Mouse (Mus musculus) limb, embryonic 14.5 days (tissue): ENCODE results near the gene Xntrpc. TPM values are rescaled to one million over a fixed set of nuclear protein-coding genes. Genes with fewer than 3 reads are reported as not detected.
A peak's percentile ranks its signal among the peaks of the same experiment; 100 is the strongest.

ENCODE experiments used
- ATAC-seq: fragments of 200-750 bp; cut with Nextera tagmentation; 2 replicates; pipeline ENCODE4 v1.8.0; 2017; ENCODE audit warnings: low read depth, moderate number of reproducible peaks, moderate TSS enrichment; ENCODE audit not compliant: low FRiP score
- DNase-seq: peaks from one replicate; pipeline ENCODE4 v3.0.0-alpha.2; 2015; ENCODE audit warnings: low spot score
- H3K27ac ChIP-seq: fragments of 300-500 bp; sonication (generic); replicated peaks from 2 replicates; pipeline ENCODE4 v1.5.1; 2014; ENCODE audit warnings: low read depth, mild to moderate bottlenecking, low read length, moderate library complexity, mixed read lengths
- H3K27me3 ChIP-seq: fragments of 300-500 bp; sonication (generic); 2 replicates; pipeline ENCODE4 v1.6.1; 2014; ENCODE audit warnings: low read length, mixed read lengths; ENCODE audit not compliant: control insufficient read depth, insufficient read depth
- H3K36me3 ChIP-seq: fragments of 300-500 bp; sonication (generic); 2 replicates; pipeline ENCODE4 v1.6.1; 2014; ENCODE audit warnings: mild to moderate bottlenecking, low read length, moderate library complexity, mixed read lengths; ENCODE audit not compliant: control insufficient read depth, insufficient read depth
- H3K4me1 ChIP-seq: fragments of 300-500 bp; sonication (generic); 2 replicates; pipeline ENCODE4 v1.6.1; 2014; ENCODE audit warnings: antibody characterized with exemption, low read length, mixed read lengths; ENCODE audit not compliant: control insufficient read depth, insufficient read depth
- H3K4me2 ChIP-seq: fragments of 300-500 bp; sonication (generic); replicated peaks from 2 replicates; pipeline ENCODE4 v1.6.1; 2014; ENCODE audit warnings: low read depth, mild to moderate bottlenecking, low read length, moderate library complexity; ENCODE audit not compliant: severe bottlenecking
- H3K4me3 ChIP-seq: fragments of 300-500 bp; sonication (generic); replicated peaks from 2 replicates; pipeline ENCODE4 v1.5.1; 2014; ENCODE audit warnings: low read length
- H3K9ac ChIP-seq: fragments of 300-500 bp; sonication (generic); 2 replicates; pipeline ENCODE4 v1.6.1; 2014; ENCODE audit warnings: mild to moderate bottlenecking, low read depth, low read length, moderate library complexity; ENCODE audit not compliant: severe bottlenecking
- H3K9me3 ChIP-seq: fragments of 300-500 bp; sonication (generic); 2 replicates; pipeline ENCODE4 v1.6.1; 2016; ENCODE audit warnings: low read length; ENCODE audit not compliant: control insufficient read depth
- POLR2A ChIP-seq: fragments of 200-500 bp; IDR thresholded peaks from 2 replicates; pipeline ENCODE4 v1.8.0; 2012; ENCODE audit warnings: inconsistent platforms, mild to moderate bottlenecking, moderate library complexity, borderline replicate concordance; ENCODE audit not compliant: insufficient read depth, insufficient read length; ENCODE audit errors: extremely low read depth
- WGBS: fragments of 180-500 bp; shearing (Covaris S2); extraction: QIAGEN DNeasy Blood & Tissue Kit; methylation state at CpG from one replicate; pipeline ENCODE4 v1.1.7; 2014; 5-methylcytosine and 5-hydroxymethylcytosine counted together
- polyA plus RNA-seq, 2 experiments: library from polyadenylated mRNA; depleted of rRNA in 1 of 2; stranded (reverse) in 1 of 2; unstranded in 1 of 2; fragments of >200 nt; fragmentation: Nextera tagmentation in 1 of 2; extraction: Ambion mirVana in 1 of 2; gene quantifications; 2 replicates each; pipeline versions ENCODE4 v1.2.1 to v1.2.3; 2012 to 2014

The Xntrpc gene
- polyA plus RNA-seq, 2 experiments: 1.2 to 9.5 TPM

DNA sequence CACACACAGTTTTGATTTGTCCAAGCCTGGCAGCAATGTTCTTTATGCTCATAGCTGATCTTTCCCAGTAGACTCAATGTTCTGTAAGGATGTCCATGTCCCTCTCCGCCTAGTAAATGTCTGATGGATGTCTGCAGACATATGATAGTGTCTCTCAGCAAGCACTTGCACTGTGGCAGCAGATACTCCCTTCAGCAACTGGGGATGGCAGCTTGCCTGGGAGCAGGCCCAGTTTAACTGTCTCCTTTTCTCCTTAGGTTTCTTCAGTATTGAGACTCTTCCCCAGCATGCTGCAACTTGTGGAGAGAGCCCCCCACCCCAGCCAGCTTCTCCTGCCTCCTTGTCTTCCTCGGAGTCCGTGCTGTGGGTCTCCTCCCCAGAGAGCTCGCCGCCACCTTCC, 16.3 kb downstream of the Xntrpc start:
- Histone ChIP-seq H3K4me3 (no peak overlapping the region), H3K27ac (no peak overlapping the region), H3K27me3 (no peaks in the 10 kb centered on the region), H3K4me2 (no peak overlapping the region), H3K9ac (no peak overlapping the region), H3K4me1 (no peaks in the 10 kb centered on the region), H3K9me3 (no peaks in the 10 kb centered on the region), H3K36me3 (peaks cover 80% of the 10 kb centered on the region)
- no peak for ATAC-seq
- WGBS: 95% methylated on average over 5 of the region's 5 CpGs
- TF ChIP-seq POLR2A: no peak
- DNase-seq: no peak

DNA sequence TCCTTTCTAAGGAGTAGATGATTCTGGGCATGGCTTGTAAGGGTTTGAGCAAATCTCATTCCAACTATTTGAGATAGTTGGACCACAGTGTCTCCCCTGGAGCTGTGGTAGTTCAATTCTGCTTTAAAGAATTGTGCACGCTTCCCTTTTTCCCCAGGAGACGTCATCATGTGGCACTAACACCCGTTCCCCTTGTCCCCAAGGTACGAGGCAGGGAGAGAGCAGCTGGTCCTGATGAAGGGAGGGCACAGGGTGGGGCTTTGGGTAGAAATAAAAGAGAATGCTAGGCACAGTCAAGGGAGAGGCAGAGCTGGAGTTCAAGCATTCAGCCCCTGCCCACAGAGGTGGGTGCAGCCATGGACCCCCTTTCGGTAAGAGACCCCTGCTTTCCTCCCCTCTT, 17.3 kb downstream of the Xntrpc start, which contains the start of gene Trpc2:
Gene Trpc2 (plus strand): TSS at position 301 of the 400 bp plus-strand sequence.
- H3K9me3 ChIP-seq: no peaks in the 10 kb centered on the region
- H3K9ac ChIP-seq: no peak within 1 kb of the TSS
- WGBS: 80% methylated on average over 5 of the region's 5 CpGs
- no peaks in the 10 kb centered on the region for H3K4me1 ChIP-seq
- no peak for TF ChIP-seq POLR2A
- no peaks in the 10 kb centered on the region for H3K27me3 ChIP-seq
- no peak within 1 kb of the TSS for H3K4me3 ChIP-seq
- DNase-seq: no peak
- no peak for ATAC-seq
- H3K27ac ChIP-seq: no peak within 1 kb of the TSS
- H3K4me2 ChIP-seq: no peak within 1 kb of the TSS
- peaks cover 70% of the 10 kb centered on the region for H3K36me3 ChIP-seq

DNA sequence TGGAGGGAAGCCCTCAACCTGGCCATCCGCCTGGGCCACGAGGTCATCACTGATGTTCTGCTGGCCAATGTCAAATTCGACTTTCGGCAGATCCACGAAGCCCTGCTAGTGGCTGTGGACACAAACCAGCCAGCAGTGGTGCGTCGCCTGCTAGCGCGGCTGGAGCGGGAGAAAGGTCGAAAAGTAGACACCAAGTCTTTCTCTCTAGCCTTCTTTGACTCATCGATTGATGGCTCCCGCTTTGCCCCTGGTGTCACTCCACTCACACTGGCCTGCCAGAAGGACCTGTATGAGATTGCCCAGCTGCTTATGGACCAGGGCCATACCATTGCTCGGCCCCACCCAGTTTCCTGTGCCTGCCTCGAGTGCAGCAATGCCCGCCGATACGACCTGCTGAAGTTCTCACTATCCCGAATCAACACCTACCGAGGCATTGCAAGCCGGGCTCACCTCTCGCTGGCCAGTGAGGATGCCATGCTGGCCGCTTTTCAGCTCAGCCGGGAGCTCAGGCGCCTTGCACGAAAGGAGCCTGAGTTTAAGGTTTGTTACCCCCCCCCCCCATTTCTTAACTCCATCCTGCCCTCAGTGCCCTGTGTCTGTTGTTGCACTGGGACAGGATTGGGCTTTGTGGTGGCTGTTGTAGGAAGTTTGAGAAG, 18.7 kb downstream of the Xntrpc start:
- Histone ChIP-seq H3K4me3 (no peak overlapping the region), H3K27ac (no peak overlapping the region), H3K4me1 (no peaks in the 10 kb centered on the region), H3K27me3 (no peaks in the 10 kb centered on the region), H3K9ac (no peak overlapping the region), H3K4me2 (no peak overlapping the region), H3K36me3 (peaks cover 62% of the 10 kb centered on the region), H3K9me3 (no peaks in the 10 kb centered on the region)
- TF ChIP-seq POLR2A: no peak
- ATAC-seq (no peak), DNase-seq (no peak)
- 88% methylated on average over 26 of the region's 26 CpGs for WGBS

DNA sequence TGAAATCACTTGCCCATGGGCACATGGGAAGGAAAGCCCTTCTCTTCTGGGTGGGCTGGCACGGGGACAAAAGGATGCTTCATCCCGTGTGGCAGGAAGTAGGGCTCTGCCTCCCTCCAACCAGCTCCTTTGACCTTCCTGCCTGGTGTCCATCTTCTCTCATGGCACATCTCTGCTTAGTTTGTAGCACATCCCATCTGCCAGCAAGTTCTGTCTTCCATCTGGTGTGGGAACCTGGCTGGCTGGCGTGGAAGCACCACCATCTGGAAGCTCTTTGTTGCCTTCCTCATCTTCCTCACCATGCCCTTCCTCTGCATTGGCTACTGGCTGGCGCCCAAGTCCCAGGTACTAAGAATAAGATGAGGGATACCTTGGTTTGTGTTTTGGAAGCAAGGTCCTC, 21.8 kb downstream of the Xntrpc start:
- Histone ChIP-seq H3K4me1 (no peaks in the 10 kb centered on the region), H3K9me3 (no peaks in the 10 kb centered on the region), H3K4me2 (no peak overlapping the region), H3K36me3 (peaks cover 36% of the 10 kb centered on the region), H3K27me3 (no peaks in the 10 kb centered on the region), H3K9ac (no peak overlapping the region), H3K27ac (no peak overlapping the region), H3K4me3 (no peak overlapping the region)
- no peak for ATAC-seq
- TF ChIP-seq POLR2A: no peak
- WGBS: 80% methylated on average over 4 of the region's 4 CpGs
- no peak for DNase-seq

DNA sequence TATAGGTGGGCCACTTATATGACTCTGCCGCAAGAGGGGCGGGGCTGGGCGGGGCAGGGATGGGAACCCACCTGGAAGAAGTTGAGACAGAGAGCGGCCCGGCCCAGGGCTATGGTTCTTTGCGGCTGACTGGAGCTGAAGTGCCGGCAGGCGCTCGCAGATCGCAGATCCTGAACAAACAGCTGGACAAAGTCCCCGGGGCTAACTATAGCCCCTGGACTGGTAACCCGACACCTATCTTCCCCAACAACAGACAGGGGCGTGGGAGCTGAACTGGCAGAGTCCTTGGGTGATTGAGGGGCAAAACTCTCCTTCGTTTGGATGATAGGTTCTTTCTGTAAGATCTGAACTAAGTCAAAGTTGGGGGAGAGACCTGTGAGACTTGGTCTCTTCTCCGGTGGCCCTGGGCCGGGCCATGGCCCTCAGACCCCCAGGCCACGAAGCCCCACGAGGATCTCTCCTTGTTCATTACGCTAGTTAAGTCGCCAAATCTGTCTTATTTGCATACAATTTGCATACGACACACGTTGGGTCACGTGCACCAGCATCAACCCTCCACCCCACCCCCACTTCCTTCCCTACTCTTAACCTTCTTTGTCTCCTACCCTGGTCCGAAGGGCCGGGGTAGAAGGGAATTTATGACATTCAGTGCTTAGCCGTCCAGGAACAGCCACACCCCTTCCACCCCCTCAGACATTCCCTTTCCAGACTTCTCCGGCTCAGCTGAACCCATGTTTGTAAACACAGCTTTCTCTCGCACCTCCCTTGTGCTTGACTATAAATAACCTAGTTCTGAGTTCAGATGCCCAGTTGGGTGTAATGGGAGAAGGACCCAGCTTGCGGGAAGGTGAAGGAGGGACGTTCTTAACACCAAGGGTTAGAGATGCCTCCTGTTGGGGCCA, 34.5 kb downstream of the Xntrpc start:
- H3K4me1 ChIP-seq: peaks cover 6% of the 10 kb centered on the region; the same call in 1 of the 2 replicates
- H3K27me3 ChIP-seq: no peaks in the 10 kb centered on the region
- H3K36me3 ChIP-seq: 0 out of 2 replicates have a peak, but pooled peaks cover 2% of the 10 kb centered on the region
- no peak for TF ChIP-seq POLR2A
- no peaks in the 10 kb centered on the region for H3K9me3 ChIP-seq
- H3K27ac ChIP-seq: no peak overlapping the region
- peak overlapping the region; percentile 41 for H3K4me2 ChIP-seq
- ATAC-seq: peak; percentile 67
- peak; percentile 20 for DNase-seq
- no peak overlapping the region for H3K9ac ChIP-seq
- WGBS: 5% methylated on average over 30 of the region's 30 CpGs
- H3K4me3 ChIP-seq: peak overlapping the region; percentile 18
